In genomic region chr2:131847501-131848359, GRCm38 (mm10) we compare ENCODE assay signal across 8 mouse cellular contexts. TPM values are rescaled to one million over a fixed set of nuclear protein-coding genes. Genes with fewer than 3 reads are reported as not detected.
DNase-seq lines count a peak whose midpoint lies in the region; ATAC-seq and TF ChIP-seq lines count a peak whose summit lies in the region.

No protein-coding gene starts in this region.

- intact Hi-C loops in left cerebral cortex, postnatal 25 days (cut with DNase I), result loop anchor here (5.0 kb wide), 1 partner anchor 65 kb away; no protein-coding TSS in a partner anchor

- peak overlapping the region; percentile 13 for H3K4me2 ChIP-seq in midbrain, postnatal 0 days (ENCODE audit: low read depth, low read length, poor library complexity, severe bottlenecking)

- H3K27me3 ChIP-seq in hindbrain, embryonic 10.5 days (ENCODE audit: insufficient read depth, poor library complexity, severe bottlenecking), result no peaks in the 10 kb centered on the region
- H3K27me3 ChIP-seq in midbrain, postnatal 0 days (ENCODE audit: insufficient read depth, low read length), result no peaks in the 10 kb centered on the region

- H3K27ac ChIP-seq in hindbrain, embryonic 10.5 days, result peak overlapping the region; percentile 85
- H3K27ac ChIP-seq in midbrain, postnatal 0 days (ENCODE audit: low read depth, low read length), result peak overlapping the region; percentile 77

- H3K4me3 ChIP-seq in hindbrain, embryonic 10.5 days, result peak overlapping the region; percentile 41
- no peak overlapping the region for H3K4me3 ChIP-seq in midbrain, postnatal 0 days (ENCODE audit: low read depth, low read length)

- H3K4me1 ChIP-seq in hindbrain, embryonic 10.5 days (replicated peaks), result peaks cover 23% of the 10 kb centered on the region
- peaks cover 9% of the 10 kb centered on the region; the same call in 1 of the 2 replicates for H3K4me1 ChIP-seq in midbrain, postnatal 0 days (ENCODE audit: insufficient read depth, low read length)

- TF ChIP-seq CTCF in midbrain, postnatal 0 days (IDR thresholded peaks at IDR 0.05), result peak; percentile 53

- ATAC-seq in CD4-positive, CD25-positive, alpha-beta regulatory T cell, adult 4 months, result no peak
- peak; percentile 99 for ATAC-seq in midbrain, postnatal 0 days (ENCODE audit: low FRiP score)

- WGBS in hindbrain, embryonic 10.5 days, result 4% methylated on average over 10 of the region's 10 CpGs
- WGBS in midbrain, postnatal 0 days, result 2% methylated on average over 10 of the region's 10 CpGs

- H3K9me3 ChIP-seq in hindbrain, embryonic 10.5 days, result no peaks in the 10 kb centered on the region
- H3K9me3 ChIP-seq in midbrain, postnatal 0 days (ENCODE audit: low read length), result no peaks in the 10 kb centered on the region

- H3K36me3 ChIP-seq in hindbrain, embryonic 10.5 days, result no peaks in the 10 kb centered on the region
- no peaks in the 10 kb centered on the region for H3K36me3 ChIP-seq in midbrain, postnatal 0 days (ENCODE audit: insufficient read depth, low read length)

- DNase-seq in CD4-positive, CD25-positive, alpha-beta regulatory T cell, adult 2 months (ENCODE audit: low read depth, low spot score), result peak; percentile 37
- peak; percentile 83 for DNase-seq in embryo, embryonic 10 days (ENCODE audit: low spot score)
- peak; percentile 79 for DNase-seq in hindbrain, embryonic 10.5 days (ENCODE audit: low spot score)
- DNase-seq in left cerebral cortex, postnatal 25 days (ENCODE audit: low spot score in 2 of 2), result peak; percentile 76 to 82
- DNase-seq in midbrain, postnatal 0 days (ENCODE audit: low spot score), result peak; percentile 95
- peak; percentile 63 for DNase-seq in thymus, postnatal 25 days
- DNase-seq in cerebellum, adult 11-12 months, result no peak

- peak overlapping the region; percentile 36; the same call in 1 of the 2 replicates for H3K9ac ChIP-seq in midbrain, postnatal 0 days (replicated peaks; ENCODE audit: low read length, poor library complexity, severe bottlenecking)

RNA-seq across cellular contexts. Expression of gene Erv3, which starts 11.8 kb away (rescaled TPM):
- polyA plus RNA-seq in CD4-positive, CD25-positive, alpha-beta regulatory T cell, adult 4 months (2017; shearing (Covaris generic)), result not detected
- 0.05 TPM in 1 of 2 replicates, not detected in the other for polyA plus RNA-seq in hindbrain, embryonic 10.5 days (2016; fragmentation: Nextera tagmentation; extraction: Ambion mirVana)
- total RNA-seq in left cerebral cortex, postnatal 25 days (2021), result under 1 TPM in 1 of 2 experiments, not detected in 1; 0.23 TPM
- total RNA-seq in midbrain, postnatal 0 days (2014; rRNA removed), result not detected in 2 replicates
- not detected in 2 replicates for polyA plus RNA-seq in midbrain, postnatal 0 days (2015; fragmentation: Nextera tagmentation; extraction: Ambion mirVana)
